In the genomic region with DNA sequence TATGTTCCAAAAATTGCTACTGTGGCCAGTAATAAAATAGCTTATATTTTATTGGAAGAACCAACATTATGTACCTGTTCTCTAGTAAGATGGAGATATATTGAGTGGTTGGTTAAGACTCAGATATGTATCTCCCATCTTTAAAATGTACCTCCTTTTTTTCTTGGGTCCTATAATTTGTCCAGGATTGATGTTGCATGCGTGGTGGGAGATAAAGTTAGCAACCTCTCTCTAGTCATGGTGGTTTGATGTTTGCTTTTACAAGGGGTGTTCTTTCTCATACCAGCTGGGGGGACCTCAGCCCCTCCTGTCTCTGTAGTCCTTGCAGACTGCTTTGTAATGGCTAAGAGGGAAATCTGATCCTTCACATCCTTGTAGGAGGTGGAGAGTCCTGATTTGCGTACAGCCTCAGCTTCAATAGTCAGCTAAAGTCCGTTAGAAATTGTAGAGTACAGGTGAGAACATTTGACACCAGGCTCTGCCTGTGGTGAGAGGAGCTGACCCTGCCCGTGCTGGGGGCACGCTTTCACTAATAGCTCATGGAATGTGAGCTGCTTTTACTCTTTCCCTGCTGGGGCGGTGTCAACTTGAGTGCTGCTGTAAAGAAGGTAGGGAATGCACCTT, we compare ENCODE assay signal across 15 mouse cellular contexts. TPM values are rescaled to one million over a fixed set of nuclear protein-coding genes. Genes with fewer than 3 reads are reported as not detected.
DNase-seq lines count a peak whose midpoint lies in the region; ATAC-seq lines count a peak whose summit lies in the region.
"Had no signal": no experiment of that assay in that cellular context is flagged by ENCODE, and none has a peak within 500 bp of the region (broad histone marks: within the 10 kb centered on the region; RNA-seq: fewer than 3 reads in every experiment).

No protein-coding gene starts in this region.

- DNase-seq in kidney, postnatal 4 days = no peak
- DNase-seq in embryo, embryonic 10 days (ENCODE audit: low spot score) = peak; percentile 45
- DNase-seq in embryonic facial prominence, embryonic 11.5 days (ENCODE audit: low spot score) = peak; percentile 33
- DNase-seq in limb, embryonic 10.5 days (ENCODE audit: low spot score) = no peak
- no peak for DNase-seq in Muller cell, postnatal 12 days (ENCODE audit: inconsistent ontology term)
- no peak for DNase-seq in urinary bladder, postnatal 25 days (ENCODE audit: low spot score)
- DNase-seq: gastrocnemius, postnatal 10 days; kidney, postnatal 14 days; right cerebral cortex, postnatal 25 days had no signal

- no peak overlapping the region for H3K9ac ChIP-seq in kidney, embryonic 16.5 days (replicated peaks; ENCODE audit: low read length)
- H3K9ac ChIP-seq in embryonic facial prominence, embryonic 11.5 days (replicated peaks; ENCODE audit: low read length) = no peak overlapping the region
- H3K9ac ChIP-seq: forebrain, embryonic 15.5 days; hindbrain, embryonic 12.5 days; limb, embryonic 15.5 days had no signal

- H3K4me1 ChIP-seq in kidney, embryonic 16.5 days (ENCODE audit: insufficient read depth, low read length) = peaks cover 20% of the 10 kb centered on the region
- peaks cover 4% of the 10 kb centered on the region; the same call in 1 of the 2 replicates for H3K4me1 ChIP-seq in embryonic facial prominence, embryonic 11.5 days (ENCODE audit: control insufficient read depth, insufficient read depth, low read length)
- H3K4me1 ChIP-seq in limb, embryonic 10.5 days = peaks cover 15% of the 10 kb centered on the region
- H3K4me1 ChIP-seq: forebrain, embryonic 15.5 days had no signal

- H3K27me3 ChIP-seq in kidney, embryonic 16.5 days (ENCODE audit: insufficient read depth, low read length) = no peaks in the 10 kb centered on the region
- no peaks in the 10 kb centered on the region for H3K27me3 ChIP-seq in embryonic facial prominence, embryonic 11.5 days (ENCODE audit: control insufficient read depth, insufficient read depth, low read length)
- no peaks in the 10 kb centered on the region for H3K27me3 ChIP-seq in limb, embryonic 10.5 days (ENCODE audit: low read depth, poor library complexity, severe bottlenecking)
- H3K27me3 ChIP-seq: forebrain, embryonic 15.5 days; hindbrain, embryonic 12.5 days; limb, embryonic 15.5 days had no signal

- 20% methylated on average over 6 of the region's 6 CpGs for WGBS in kidney, embryonic 16.5 days
- WGBS in embryonic facial prominence, embryonic 11.5 days = 9% methylated on average over 6 of the region's 6 CpGs
- 8% methylated on average over 6 of the region's 6 CpGs for WGBS in limb, embryonic 10.5 days

- no peak overlapping the region for H3K4me3 ChIP-seq in kidney, embryonic 16.5 days (ENCODE audit: low read length)
- H3K4me3 ChIP-seq in embryonic facial prominence, embryonic 11.5 days (ENCODE audit: low read depth, low read length) = no peak overlapping the region
- peak overlapping the region; percentile 14; the same call in 1 of the 2 replicates for H3K4me3 ChIP-seq in limb, embryonic 10.5 days
- H3K4me3 ChIP-seq: forebrain, embryonic 15.5 days; hindbrain, embryonic 12.5 days; limb, embryonic 15.5 days; midbrain, embryonic 10.5 days had no signal

- no peaks in the 10 kb centered on the region for H3K36me3 ChIP-seq in kidney, embryonic 16.5 days (ENCODE audit: insufficient read depth, low read length)
- no peaks in the 10 kb centered on the region for H3K36me3 ChIP-seq in embryonic facial prominence, embryonic 11.5 days (replicated peaks; ENCODE audit: control insufficient read depth, insufficient read depth, low read depth, low read length)
- H3K36me3 ChIP-seq in limb, embryonic 10.5 days = no peaks in the 10 kb centered on the region
- H3K36me3 ChIP-seq: forebrain, embryonic 15.5 days; hindbrain, embryonic 12.5 days; limb, embryonic 15.5 days; midbrain, embryonic 10.5 days had no signal

- no peak overlapping the region for H3K4me2 ChIP-seq in kidney, embryonic 16.5 days (replicated peaks; ENCODE audit: low read depth, low read length)
- H3K4me2 ChIP-seq in embryonic facial prominence, embryonic 11.5 days (ENCODE audit: low read depth, low read length) = 0 out of 2 replicates have a peak overlapping the region, but pooled peaks have one; percentile 11
- H3K4me2 ChIP-seq: forebrain, embryonic 15.5 days; limb, embryonic 15.5 days had no signal

- peak; percentile 76; the same call in 1 of the 2 replicates for ATAC-seq in kidney, embryonic 16.5 days (ENCODE audit: low FRiP score, low TSS enrichment)
- ATAC-seq in embryonic facial prominence, embryonic 11.5 days (replicated peaks; ENCODE audit: insufficient number of reproducible peaks, low FRiP score, low TSS enrichment, low read depth) = peak; percentile 50
- ATAC-seq: forebrain, embryonic 15.5 days had no signal

- no peaks in the 10 kb centered on the region for H3K9me3 ChIP-seq in kidney, embryonic 16.5 days (ENCODE audit: low read length)
- no peaks in the 10 kb centered on the region for H3K9me3 ChIP-seq in embryonic facial prominence, embryonic 11.5 days (replicated peaks; ENCODE audit: control insufficient read depth, low read length)
- H3K9me3 ChIP-seq in limb, embryonic 10.5 days (replicated peaks) = no peaks in the 10 kb centered on the region
- H3K9me3 ChIP-seq: forebrain, embryonic 15.5 days; hindbrain, embryonic 12.5 days; limb, embryonic 15.5 days; midbrain, embryonic 10.5 days had no signal

- no peak overlapping the region for H3K27ac ChIP-seq in kidney, embryonic 16.5 days (ENCODE audit: low read length)
- no peak overlapping the region for H3K27ac ChIP-seq in embryonic facial prominence, embryonic 11.5 days (replicated peaks; ENCODE audit: low read depth, low read length)
- H3K27ac ChIP-seq in limb, embryonic 10.5 days = no peak overlapping the region
- H3K27ac ChIP-seq: forebrain, embryonic 15.5 days; hindbrain, embryonic 12.5 days; limb, embryonic 15.5 days; midbrain, embryonic 10.5 days had no signal

RNA-seq across cellular contexts. Expression of a gene that starts 21.2 kb away (rescaled TPM):
- polyA plus RNA-seq in kidney, embryonic 16.5 days (2015; fragmentation: Nextera tagmentation; extraction: Ambion mirVana) = 0.67 and 0.80 TPM in 2 replicates
- 0.39 and 0.82 TPM in 2 replicates for polyA plus RNA-seq in embryonic facial prominence, embryonic 11.5 days (2014; fragmentation: Nextera tagmentation; extraction: Ambion mirVana)
- polyA plus RNA-seq in limb, embryonic 10.5 days (2016; fragmentation: Nextera tagmentation; extraction: Ambion mirVana) = 0.38 and 0.53 TPM in 2 replicates
- polyA plus RNA-seq: brain, embryonic 14.5 days had no signal

Comparison
In these comparisons a context has a peak if more than half of its experiments do, and no peak if none do; other contexts are left out.
1. DNase-seq: peak in embryo, embryonic 10 days (single experiment) and embryonic facial prominence, embryonic 11.5 days (single experiment); none in kidney, postnatal 4 days (0 of 2), limb, embryonic 10.5 days (single experiment), Muller cell, postnatal 12 days (single experiment) and urinary bladder, postnatal 25 days (single experiment).